Mouse (Mus musculus) midbrain, embryonic 16.5 days (tissue): ENCODE measurements at regions not wholly inside any gene's neighbourhood (a gene's known extent, or its start where the extent isn't known, plus 50 kb on each side); places are given as distances from the start of the nearest gene placed in this dataset.
A peak's percentile ranks its signal among the peaks of the same experiment; 100 is the strongest.

Source experiments
- ATAC-seq: fragments of 200-750 bp; cut with Nextera tagmentation; 2 replicates; pipeline ENCODE4 v1.8.0; 2017; ENCODE audit warnings: moderate TSS enrichment
- H3K27ac ChIP-seq: fragments of 300-500 bp; sonication (generic); 2 replicates; pipeline ENCODE4 v1.5.1; 2014; ENCODE audit warnings: mild to moderate bottlenecking, low read length, mixed read lengths
- H3K27me3 ChIP-seq: fragments of 300-500 bp; sonication (generic); 2 replicates; pipeline ENCODE4 v1.6.1; 2014; ENCODE audit warnings: low read depth, low read length, mixed read lengths; ENCODE audit not compliant: control insufficient read depth, insufficient read depth
- H3K36me3 ChIP-seq: fragments of 300-500 bp; sonication (generic); 2 replicates; pipeline ENCODE4 v1.6.1; 2014; ENCODE audit warnings: mild to moderate bottlenecking, low read length, moderate library complexity, mixed read lengths; ENCODE audit not compliant: control insufficient read depth, insufficient read depth
- H3K4me1 ChIP-seq: fragments of 300-500 bp; sonication (generic); 2 replicates; pipeline ENCODE4 v1.6.1; 2014; ENCODE audit warnings: mild to moderate bottlenecking, low read length, mixed read lengths; ENCODE audit not compliant: control insufficient read depth, insufficient read depth
- H3K4me2 ChIP-seq: fragments of 300-500 bp; sonication (generic); 2 replicates; pipeline ENCODE4 v1.6.1; 2014; ENCODE audit warnings: mild to moderate bottlenecking, low read length, mixed read lengths
- H3K4me3 ChIP-seq: fragments of 300-500 bp; sonication (generic); 2 replicates; pipeline ENCODE4 v1.5.1; 2014; ENCODE audit warnings: low read depth, mild to moderate bottlenecking, low read length, moderate library complexity, mixed read lengths
- H3K9ac ChIP-seq: fragments of 300-500 bp; sonication (generic); 2 replicates; pipeline ENCODE4 v1.6.1; 2014; ENCODE audit warnings: low read depth, low read length, mixed read lengths
- H3K9me3 ChIP-seq: fragments of 300-500 bp; sonication (generic); replicated peaks from 2 replicates; pipeline ENCODE4 v1.6.1; 2014; ENCODE audit warnings: mild to moderate bottlenecking, low read length, mixed read lengths; ENCODE audit not compliant: control insufficient read depth, poor library complexity, severe bottlenecking
- WGBS: fragments of 180-500 bp; shearing (Covaris S2); extraction: QIAGEN DNeasy Blood & Tissue Kit; methylation state at CpG from one replicate; pipeline ENCODE4 v1.1.7; 2014; 5-methylcytosine and 5-hydroxymethylcytosine counted together

DNA sequence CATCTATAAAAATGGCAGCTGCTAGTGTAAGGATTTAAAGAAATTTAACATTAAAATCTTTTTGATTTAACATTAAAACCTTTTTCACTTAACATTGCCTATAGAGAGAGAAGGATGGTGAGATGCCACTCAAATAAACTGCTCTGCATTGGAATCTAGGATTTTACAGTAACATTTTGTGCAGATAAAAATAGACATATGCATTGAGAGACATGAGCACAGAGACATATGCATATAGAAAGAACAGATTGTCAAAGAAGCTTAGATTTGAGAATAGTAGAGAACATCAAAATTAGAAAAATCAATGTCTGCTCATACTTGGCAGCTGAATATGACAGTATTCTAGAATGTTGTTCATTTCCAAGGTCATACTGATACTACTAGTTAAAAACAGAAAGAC is 220.2 kb downstream of the Arap2 start:
- Histone ChIP-seq H3K4me2 (no peak overlapping the region), H3K9me3 (no peaks in the 10 kb centered on the region; the same call in 1 of the 2 replicates), H3K27ac (no peak overlapping the region), H3K4me3 (no peak overlapping the region), H3K36me3 (no peaks in the 10 kb centered on the region), H3K4me1 (no peaks in the 10 kb centered on the region), H3K9ac (no peak overlapping the region), H3K27me3 (no peaks in the 10 kb centered on the region)
- ATAC-seq: no peak

DNA sequence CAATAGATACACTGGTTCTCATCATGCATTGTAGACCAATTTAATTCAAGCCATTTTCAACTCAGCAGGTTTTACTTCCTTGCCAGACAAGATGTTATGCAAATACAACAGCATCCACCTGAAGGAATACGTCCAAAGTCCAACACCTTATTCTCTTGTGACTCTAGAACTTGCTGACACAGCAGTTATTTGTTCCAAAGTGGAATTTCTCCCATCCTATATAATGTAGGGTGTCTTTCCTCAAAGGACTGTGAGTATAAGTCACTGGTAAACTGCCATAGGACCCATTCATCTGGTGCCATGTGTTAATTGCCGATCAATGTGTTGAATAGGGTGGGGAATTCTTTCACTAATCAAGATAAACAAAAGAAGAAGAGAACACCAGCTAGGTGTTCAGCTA is 226.7 kb downstream of the Arap2 start:
- Histone ChIP-seq H3K4me1 (no peaks in the 10 kb centered on the region), H3K36me3 (no peaks in the 10 kb centered on the region), H3K4me2 (no peak overlapping the region), H3K9ac (no peak overlapping the region), H3K9me3 (no peaks in the 10 kb centered on the region), H3K4me3 (no peak overlapping the region), H3K27ac (no peak overlapping the region), H3K27me3 (no peaks in the 10 kb centered on the region)
- no peak for ATAC-seq
- WGBS: 90% methylated on average over 2 of the region's 2 CpGs

DNA sequence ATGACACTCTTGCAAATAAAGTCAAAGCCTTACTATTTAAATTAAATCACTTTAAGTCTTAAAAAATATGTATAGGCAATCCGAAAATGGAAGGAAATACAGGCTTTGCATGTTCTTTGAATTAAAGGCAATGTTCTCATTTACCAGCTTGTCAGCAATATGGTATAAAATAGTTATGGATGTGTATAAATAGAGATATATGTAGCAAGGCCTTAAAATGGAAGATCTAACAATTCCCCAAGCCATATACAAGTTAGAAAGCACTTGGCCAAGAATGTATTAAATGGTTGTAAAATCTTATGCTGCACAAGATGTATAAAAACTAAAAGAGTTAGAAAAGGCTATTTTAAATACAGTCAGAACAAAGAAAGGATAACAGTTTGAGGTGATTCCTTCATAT is 254.1 kb downstream of the Arap2 start:
- Histone ChIP-seq H3K36me3 (no peaks in the 10 kb centered on the region), H3K4me3 (no peak overlapping the region), H3K9me3 (no peaks in the 10 kb centered on the region), H3K4me2 (no peak overlapping the region), H3K4me1 (no peaks in the 10 kb centered on the region), H3K27ac (no peak overlapping the region), H3K9ac (no peak overlapping the region), H3K27me3 (no peaks in the 10 kb centered on the region)
- no peak for ATAC-seq
- WGBS: 83% methylated on average over 1 of the region's 1 CpGs

DNA sequence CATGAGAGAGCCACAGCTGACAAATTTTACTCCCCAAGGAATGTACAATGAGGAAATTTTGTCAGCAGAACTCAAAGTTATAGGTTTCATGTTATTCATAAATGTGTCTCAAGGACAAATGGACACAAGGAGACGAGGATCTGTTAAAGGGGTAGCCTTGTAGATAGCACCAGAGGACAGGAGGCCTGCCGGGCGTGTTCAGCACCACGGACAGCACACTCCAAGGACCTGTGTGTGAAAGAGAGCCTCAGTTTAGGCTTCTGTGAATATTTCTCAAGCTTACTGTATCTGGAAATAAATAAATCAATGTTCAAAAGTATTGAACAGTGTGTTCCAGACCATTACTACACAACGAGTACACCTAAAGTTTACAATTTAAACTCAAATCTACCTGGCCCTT is 282.4 kb downstream of the Arap2 start:
- WGBS: 50% methylated on average over 5 of the region's 5 CpGs
- H3K4me3 ChIP-seq: no peak overlapping the region
- H3K9ac ChIP-seq: no peak overlapping the region
- ATAC-seq: no peak
- no peak overlapping the region for H3K27ac ChIP-seq
- no peaks in the 10 kb centered on the region for H3K27me3 ChIP-seq
- no peaks in the 10 kb centered on the region for H3K9me3 ChIP-seq
- H3K4me1 ChIP-seq: no peaks in the 10 kb centered on the region
- no peak overlapping the region for H3K4me2 ChIP-seq
- no peaks in the 10 kb centered on the region for H3K36me3 ChIP-seq

DNA sequence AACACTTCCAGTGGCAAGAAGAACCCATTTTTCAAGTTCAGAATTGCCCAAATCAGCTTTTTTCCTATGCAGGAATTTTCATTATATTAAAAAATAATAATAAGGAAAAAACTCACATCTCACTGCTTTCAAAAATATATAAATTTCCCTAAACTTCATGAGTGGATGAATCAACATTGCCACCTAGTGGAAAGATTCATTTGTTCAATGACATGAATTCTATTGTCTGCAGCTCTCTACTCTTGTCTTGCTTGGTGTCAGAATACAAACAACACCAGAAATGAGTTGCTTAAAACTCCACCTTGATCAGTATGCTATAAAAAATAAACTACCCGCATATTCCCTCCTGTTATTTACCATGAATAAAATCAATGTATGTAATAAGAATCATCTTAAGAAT is 285.0 kb downstream of the Arap2 start:
- Histone ChIP-seq H3K4me1 (no peaks in the 10 kb centered on the region), H3K27me3 (no peaks in the 10 kb centered on the region), H3K36me3 (no peaks in the 10 kb centered on the region), H3K9ac (no peak overlapping the region), H3K4me3 (no peak overlapping the region), H3K27ac (no peak overlapping the region), H3K4me2 (no peak overlapping the region), H3K9me3 (no peaks in the 10 kb centered on the region)
- 24% methylated on average over 1 of the region's 1 CpGs for WGBS
- ATAC-seq: peak; percentile 73; the same call in 1 of the 2 replicates

DNA sequence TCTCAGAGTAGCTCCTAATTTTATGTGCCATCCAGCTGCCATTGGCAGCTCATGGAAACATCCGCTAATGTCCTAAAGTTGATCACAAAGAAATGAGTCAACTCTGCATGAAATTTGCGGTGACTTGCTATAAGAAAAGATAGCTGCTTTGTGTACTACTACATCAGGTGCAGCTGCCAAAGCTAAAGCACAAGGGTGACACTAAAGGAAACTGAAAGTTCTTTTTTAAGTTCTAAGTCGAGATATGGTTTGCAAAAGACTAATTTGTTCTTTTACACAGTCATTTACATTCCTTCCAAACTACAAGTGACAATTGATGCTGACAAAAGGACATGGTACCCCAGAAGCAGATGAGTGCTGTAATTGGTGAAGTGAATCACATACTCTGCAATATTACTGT is 292.5 kb downstream of the Arap2 start:
- H3K9ac ChIP-seq: no peak overlapping the region
- 83% methylated on average over 3 of the region's 3 CpGs for WGBS
- H3K4me1 ChIP-seq: no peaks in the 10 kb centered on the region
- H3K27me3 ChIP-seq: no peaks in the 10 kb centered on the region
- H3K4me3 ChIP-seq: no peak overlapping the region
- no peak for ATAC-seq
- no peak overlapping the region for H3K4me2 ChIP-seq
- H3K9me3 ChIP-seq: no peaks in the 10 kb centered on the region
- no peak overlapping the region for H3K27ac ChIP-seq
- H3K36me3 ChIP-seq: no peaks in the 10 kb centered on the region

DNA sequence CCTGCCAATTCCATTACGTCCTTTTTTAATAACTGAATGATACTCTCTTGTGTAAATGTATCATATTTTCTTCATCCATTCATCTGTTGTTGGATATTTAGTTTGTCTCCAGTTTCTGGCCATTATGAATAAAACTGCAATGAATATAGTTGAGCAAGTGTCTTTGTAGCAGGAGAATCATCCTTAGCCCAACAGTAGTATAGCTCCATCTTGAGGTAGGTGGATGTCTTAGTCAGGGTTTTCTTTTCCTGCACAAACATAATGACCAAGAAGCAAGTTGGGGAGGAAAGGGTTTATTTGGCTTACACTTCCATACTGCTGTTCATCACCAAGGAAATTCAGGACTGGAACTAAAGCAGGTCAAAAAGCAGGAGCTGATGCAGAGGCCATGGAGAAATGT is 299.2 kb downstream of the Arap2 start:
- 88% methylated on average over 1 of the region's 1 CpGs for WGBS

DNA sequence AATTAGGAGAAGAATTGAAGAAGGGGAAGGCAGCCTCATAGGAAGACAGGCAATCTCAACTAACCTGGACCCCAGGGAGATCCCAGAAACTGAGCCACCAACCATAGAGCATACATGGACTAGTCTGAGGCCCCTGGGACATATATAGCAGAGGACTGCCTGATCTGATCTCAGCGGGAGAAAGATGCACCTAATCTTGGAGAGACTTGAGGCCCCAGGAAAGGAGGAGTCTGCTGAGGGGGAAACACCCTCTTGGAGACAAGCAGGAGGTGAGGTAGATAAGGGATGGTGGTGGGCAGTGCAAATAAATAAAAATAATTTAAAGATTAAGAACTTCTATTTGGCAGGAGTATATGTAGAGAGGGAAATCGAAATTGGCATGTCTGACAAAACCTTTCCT is 303.4 kb downstream of the Arap2 start:
- H3K4me1 ChIP-seq: no peaks in the 10 kb centered on the region
- 81% methylated on average over 2 of the region's 2 CpGs for WGBS

More for the DNA sequence above, 299.2 kb downstream of the Arap2 start:
- no peak for ATAC-seq
- Histone ChIP-seq H3K4me1 (no peaks in the 10 kb centered on the region), H3K9ac (no peak overlapping the region), H3K27me3 (no peaks in the 10 kb centered on the region), H3K4me2 (no peak overlapping the region), H3K27ac (no peak overlapping the region), H3K36me3 (no peaks in the 10 kb centered on the region), H3K9me3 (no peaks in the 10 kb centered on the region), H3K4me3 (no peak overlapping the region)

More for the DNA sequence above, 303.4 kb downstream of the Arap2 start:
- Histone ChIP-seq H3K4me3 (no peak overlapping the region), H3K4me2 (no peak overlapping the region), H3K36me3 (no peaks in the 10 kb centered on the region), H3K27ac (no peak overlapping the region), H3K27me3 (no peaks in the 10 kb centered on the region), H3K9ac (no peak overlapping the region), H3K9me3 (no peaks in the 10 kb centered on the region)
- no peak for ATAC-seq
